Mouse (Mus musculus) lung, adult 2 months (tissue): ENCODE results near the gene Hdgfl2. TPM values are rescaled to one million over a fixed set of nuclear protein-coding genes. Genes with fewer than 3 reads are reported as not detected.

ENCODE experiments used
- DNase-seq: peaks from one replicate; pipeline ENCODE4 v3.0.0; 2022
- H3K4me1 ChIP-seq: fragments of 200-500 bp; 2 replicates; pipeline ENCODE4 v1.6.1; 2011; ENCODE audit warnings: low read length; ENCODE audit not compliant: control insufficient read depth, insufficient read depth
- H3K4me3 ChIP-seq: fragments of 200-500 bp; replicated peaks from 2 replicates; pipeline ENCODE3; 2011; ENCODE audit warnings: low read depth, mild to moderate bottlenecking, control low read depth, low read length; ENCODE audit errors: extremely low read depth
- CTCF ChIP-seq: fragments of 200-500 bp; IDR thresholded peaks from 2 replicates; pipeline ENCODE4 v1.5.1; 2011; ENCODE audit warnings: mild to moderate bottlenecking, low read length, control low read depth; ENCODE audit not compliant: insufficient read depth
- POLR2A ChIP-seq: fragments of 200-500 bp; IDR thresholded peaks from 2 replicates; pipeline ENCODE4 v1.6.1; 2011; ENCODE audit warnings: low read depth, mild to moderate bottlenecking, control low read depth, low read length, borderline replicate concordance; ENCODE audit errors: extremely low read depth
- WGBS: fragments of 180-500 bp; shearing (Covaris S2); methylation state at CpG from one replicate; pipeline ENCODE4 v1.1.7; 2018; 5-methylcytosine and 5-hydroxymethylcytosine counted together
- polyA plus RNA-seq: library from polyadenylated mRNA; depleted of rRNA; stranded (reverse); fragments of >200 nt; gene quantifications from 2 replicates; pipeline ENCODE4 v1.2.3, GENCODE M21; 2012; rRNA removed

The Hdgfl2 gene
- polyA plus RNA-seq, 1 experiment = 47.2 TPM

GRCm38 (mm10) chr17:56148790-56149618 is 69.6 kb downstream of the Hdgfl2 start:
- TF ChIP-seq POLR2A = no peak
- no peak for TF ChIP-seq CTCF
- Histone ChIP-seq H3K4me3 (no peak overlapping the region), H3K4me1 (no peaks in the 10 kb centered on the region)
- DNase-seq = no peak
- WGBS = 5% methylated on average over 30 of the region's 30 CpGs

DNA sequence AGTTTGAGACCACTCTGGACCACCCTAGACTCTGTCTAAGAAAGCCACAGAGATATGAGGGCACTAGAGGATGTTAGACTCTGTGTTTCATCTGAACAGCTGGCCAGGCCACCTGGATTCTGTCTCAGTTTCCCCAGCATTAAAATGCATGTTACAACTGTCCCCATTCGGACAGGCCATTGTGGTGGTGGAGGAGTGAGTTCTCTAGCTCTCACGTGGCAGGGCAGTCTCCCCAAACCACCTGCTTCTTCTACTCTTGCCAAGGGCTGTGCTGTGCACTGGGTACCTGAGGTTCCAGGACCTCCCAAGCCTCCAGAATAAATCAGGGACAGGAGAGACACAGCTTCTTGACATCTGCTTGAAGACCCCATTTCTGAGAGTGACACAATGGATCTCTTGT is 70.5 kb downstream of the Hdgfl2 start:
- Histone ChIP-seq H3K4me3 (no peak overlapping the region), H3K4me1 (no peaks in the 10 kb centered on the region)
- DNase-seq = no peak
- no peak for TF ChIP-seq CTCF
- 36% methylated on average over 2 of the region's 2 CpGs for WGBS

Other genes with a start within 250 kb of the Hdgfl2 start
- 0.35 and 0.90 TPM in 2 replicates for gene Zfp119a, start 200.7 kb upstream of the Hdgfl2 start, polyA plus RNA-seq
- 0.96 and 1.2 TPM in 2 replicates for gene Zfp959, start 187.5 kb upstream of the Hdgfl2 start, polyA plus RNA-seq
- gene Zfp119b, start 130.1 kb upstream of the Hdgfl2 start, polyA plus RNA-seq = 0.29 and 0.70 TPM in 2 replicates
- 7.3 and 12.4 TPM in 2 replicates for gene Ebi3, start 127.0 kb upstream of the Hdgfl2 start, polyA plus RNA-seq
- 8.8 and 9.5 TPM in 2 replicates for gene Yju2, start 120.5 kb upstream of the Hdgfl2 start, polyA plus RNA-seq
- gene Shd, start 109.2 kb upstream of the Hdgfl2 start, polyA plus RNA-seq = 1.6 and 1.9 TPM in 2 replicates
- gene Fsd1, start 93.1 kb upstream of the Hdgfl2 start, polyA plus RNA-seq = 0.17 and 0.31 TPM in 2 replicates
- 53.4 and 60.4 TPM in 2 replicates for gene Stap2, start 74.0 kb upstream of the Hdgfl2 start, polyA plus RNA-seq
- gene Mpnd, start 73.9 kb upstream of the Hdgfl2 start, polyA plus RNA-seq = 99.7 and 103 TPM in 2 replicates
- 72.8 and 74.1 TPM in 2 replicates for gene Sh3gl1, start 43.0 kb upstream of the Hdgfl2 start, polyA plus RNA-seq
- 1.6 and 2.3 TPM in 2 replicates for gene Chaf1a, start 39.2 kb upstream of the Hdgfl2 start, polyA plus RNA-seq
- gene Ubxn6, start 4.6 kb upstream of the Hdgfl2 start, polyA plus RNA-seq = 59.3 and 69.3 TPM in 2 replicates
- gene Plin4, start 30.2 kb downstream of the Hdgfl2 start, polyA plus RNA-seq = 25.2 and 38.9 TPM in 2 replicates
- gene Plin5, start 38.0 kb downstream of the Hdgfl2 start, polyA plus RNA-seq = 5.5 and 8.6 TPM in 2 replicates
- 174 and 240 TPM in 2 replicates for gene Lrg1, start 42.4 kb downstream of the Hdgfl2 start, polyA plus RNA-seq
- 12.5 and 21.2 TPM in 2 replicates for gene Sema6b, start 60.7 kb downstream of the Hdgfl2 start, polyA plus RNA-seq
- gene Tnfaip8l1, start 82.8 kb downstream of the Hdgfl2 start, polyA plus RNA-seq = 3.5 and 3.6 TPM in 2 replicates
- 42.4 and 48.7 TPM in 2 replicates for gene Mydgf, start 104.3 kb downstream of the Hdgfl2 start, polyA plus RNA-seq
- 65.8 and 71.9 TPM in 2 replicates for gene Dpp9, start 139.3 kb downstream of the Hdgfl2 start, polyA plus RNA-seq
- 28.2 and 29.4 TPM in 2 replicates for gene Fem1a, start 177.2 kb downstream of the Hdgfl2 start, polyA plus RNA-seq
- gene Ticam1, start 197.2 kb downstream of the Hdgfl2 start, polyA plus RNA-seq = 17.1 and 18.1 TPM in 2 replicates
- 39.4 and 39.6 TPM in 2 replicates for gene Plin3, start 213.2 kb downstream of the Hdgfl2 start, polyA plus RNA-seq
- gene Arrdc5, start 220.7 kb downstream of the Hdgfl2 start, polyA plus RNA-seq = not detected in 2 replicates
- 2.6 and 3.2 TPM in 2 replicates for gene Uhrf1, start 223.7 kb downstream of the Hdgfl2 start, polyA plus RNA-seq
- gene Kdm4b, start 246.4 kb downstream of the Hdgfl2 start, polyA plus RNA-seq = 39.9 and 46.1 TPM in 2 replicates